Mouse (Mus musculus) cerebellum, adult 11-12 months (tissue): Measurements from ENCODE around the gene Zfp12.

ENCODE experiments used
- DNase-seq: peaks from one replicate; pipeline ENCODE4 v3.0.0; 2022

Gene Zfp12

DNA sequence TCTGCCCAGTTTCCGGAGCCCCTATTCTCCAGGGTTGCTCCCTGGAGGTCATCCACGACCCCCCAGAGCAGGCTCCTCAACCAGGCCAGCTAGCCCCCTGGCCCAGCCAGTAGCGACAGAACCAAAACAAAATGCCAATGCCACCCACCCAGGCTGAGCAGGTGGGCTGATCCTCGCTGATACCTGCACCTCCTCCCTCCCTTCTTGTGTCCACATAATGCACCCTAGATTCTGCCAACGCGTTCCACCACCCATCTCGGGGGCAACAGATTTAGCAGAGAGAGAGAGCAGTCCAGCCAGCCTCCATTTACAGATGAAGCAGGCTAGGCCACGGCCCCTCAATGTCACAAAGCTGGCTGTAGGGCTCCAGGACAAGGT lies 34.0 kb downstream of the Zfp12 start:
- DNase-seq: peak; percentile 57

DNA sequence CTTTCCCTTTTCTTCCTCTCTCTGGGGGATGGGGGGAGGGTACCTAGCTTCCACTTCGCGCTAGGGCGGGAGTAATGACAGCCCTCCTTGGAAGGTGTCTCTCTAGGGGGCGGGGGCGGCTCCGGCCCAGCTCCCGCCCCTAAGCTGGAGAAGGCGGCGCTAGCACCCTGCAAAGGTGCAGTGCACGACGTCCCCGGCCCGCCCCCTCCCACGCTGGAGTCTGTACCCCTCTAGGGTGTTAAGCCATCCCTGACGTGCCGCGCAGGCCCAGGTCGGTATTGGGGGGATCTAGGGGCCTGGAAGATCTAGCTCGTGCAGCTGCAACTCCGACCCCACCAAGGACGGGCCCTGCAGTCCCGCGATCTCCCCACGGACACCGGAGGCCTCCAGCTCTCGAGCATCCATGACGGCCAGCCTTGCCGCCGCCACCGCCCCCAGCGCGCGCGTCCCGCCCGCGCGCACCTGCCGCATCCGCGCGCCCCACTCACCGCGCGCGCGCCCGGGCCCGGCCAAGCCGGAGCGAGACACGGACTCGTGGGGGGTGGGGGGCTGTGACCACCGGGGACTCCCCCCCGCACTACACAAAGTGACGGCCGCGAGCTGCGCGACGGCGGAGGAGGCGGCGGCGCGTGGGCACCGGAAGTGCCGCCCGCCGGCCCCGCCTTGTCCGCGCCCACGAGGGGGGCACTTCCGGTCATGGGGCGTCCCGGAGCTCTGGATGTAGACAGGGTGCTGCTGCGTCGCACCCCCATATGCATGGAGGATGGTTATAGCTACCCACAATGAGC lies 34.6 kb downstream of the Zfp12 start, which contains the start of gene Zfp316:
Zfp316 (minus strand) TSS at position 660 of the 788 bp plus-strand sequence.
- DNase-seq: peak; percentile 81

- no peak for DNase-seq
These were observed 35.2 kb downstream of the Zfp12 start for GRCm38 (mm10) chr5:143270151-143270519.

GRCm38 (mm10) chr5:143271642-143272041 lies 36.7 kb downstream of the Zfp12 start:
- DNase-seq: no peak

- no peak for DNase-seq
These were observed 37.1 kb downstream of the Zfp12 start for GRCm38 (mm10) chr5:143272108-143272507.

DNA sequence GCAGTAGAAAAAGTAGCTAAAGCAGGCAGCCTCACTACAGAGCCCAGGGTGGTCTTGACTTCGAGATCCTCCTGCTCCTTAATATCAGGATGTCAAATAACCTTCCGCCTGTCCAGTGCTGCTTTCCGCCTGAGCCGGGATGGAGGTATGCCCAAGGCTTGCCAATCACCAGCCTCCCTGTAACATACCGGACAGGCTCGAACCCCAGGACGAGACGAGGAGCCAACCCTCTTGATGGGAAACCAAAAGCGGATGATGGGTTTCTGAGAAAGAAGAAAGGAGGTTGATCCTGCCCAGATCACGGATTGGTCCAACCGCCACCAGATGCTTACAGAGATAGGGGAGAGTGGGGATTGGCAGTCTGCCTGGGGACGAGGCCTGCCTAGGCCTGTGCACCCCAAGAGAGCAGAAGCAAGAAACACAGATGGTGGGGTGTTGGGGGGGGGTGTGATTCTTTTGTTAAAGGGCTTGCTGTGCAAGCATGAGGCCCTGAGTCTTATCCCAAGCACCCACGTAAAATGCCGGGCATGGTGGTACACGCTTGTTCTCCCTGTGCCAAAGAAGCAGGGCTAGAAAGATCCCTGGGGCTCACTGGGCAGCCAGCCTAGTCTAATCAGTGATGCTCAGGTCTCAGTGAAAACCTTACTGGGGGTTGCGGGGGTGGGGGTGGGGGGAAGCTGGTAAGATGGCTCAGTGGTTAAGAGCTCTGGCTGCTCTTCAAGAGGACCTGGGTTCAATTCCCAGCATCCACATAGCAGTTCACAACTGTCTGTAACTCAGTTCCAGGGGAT lies 37.8 kb downstream of the Zfp12 start:
- no peak for DNase-seq

DNA sequence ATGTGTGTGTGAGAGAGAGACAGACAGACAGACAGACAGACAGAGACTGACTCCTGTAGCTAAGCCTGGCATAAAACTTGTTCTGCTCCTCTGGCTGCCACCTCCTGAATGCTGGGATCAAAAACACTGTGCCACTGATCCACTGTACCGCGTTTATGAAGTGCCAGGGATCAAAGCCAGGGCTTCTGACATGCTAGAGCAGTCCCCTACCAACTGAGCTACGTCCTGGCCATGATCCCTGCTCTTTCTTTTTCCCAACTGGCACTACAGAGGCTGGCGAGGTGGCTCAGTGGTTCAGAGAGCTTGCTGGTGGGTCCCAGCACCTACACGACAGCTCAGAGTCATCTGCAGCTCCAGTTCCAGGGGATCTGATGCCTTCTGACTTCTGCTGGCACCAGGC lies 40.8 kb downstream of the Zfp12 start:
- no peak for DNase-seq

DNA sequence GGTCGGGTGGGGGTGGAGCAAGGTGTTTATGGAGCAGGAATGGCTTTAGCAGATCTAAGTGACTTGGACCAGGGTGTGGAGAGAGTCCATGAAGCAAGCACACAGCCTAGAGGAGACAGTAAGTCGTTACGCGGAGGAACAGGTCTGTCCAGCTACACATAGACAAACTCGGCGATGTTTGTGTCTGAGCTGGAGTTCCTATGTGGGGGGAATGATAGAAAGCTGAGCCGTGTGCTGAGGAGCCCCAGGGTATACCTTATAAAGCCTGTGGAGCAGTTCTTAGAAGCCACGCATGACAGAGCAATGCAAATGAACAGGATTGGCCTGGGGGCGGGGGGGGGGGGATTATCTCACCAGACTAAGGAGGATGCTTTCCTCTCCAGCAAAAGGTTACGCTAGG lies 44.3 kb downstream of the Zfp12 start:
- no peak for DNase-seq

GRCm38 (mm10) chr5:143284762-143285161 lies 49.8 kb downstream of the Zfp12 start:
- DNase-seq: no peak

GRCm38 (mm10) chr5:143287774-143288328 lies 52.9 kb downstream of the Zfp12 start:
- DNase-seq: peak; percentile 48

GRCm38 (mm10) chr5:143288378-143288911 lies 53.5 kb downstream of the Zfp12 start:
- DNase-seq: no peak

DNA sequence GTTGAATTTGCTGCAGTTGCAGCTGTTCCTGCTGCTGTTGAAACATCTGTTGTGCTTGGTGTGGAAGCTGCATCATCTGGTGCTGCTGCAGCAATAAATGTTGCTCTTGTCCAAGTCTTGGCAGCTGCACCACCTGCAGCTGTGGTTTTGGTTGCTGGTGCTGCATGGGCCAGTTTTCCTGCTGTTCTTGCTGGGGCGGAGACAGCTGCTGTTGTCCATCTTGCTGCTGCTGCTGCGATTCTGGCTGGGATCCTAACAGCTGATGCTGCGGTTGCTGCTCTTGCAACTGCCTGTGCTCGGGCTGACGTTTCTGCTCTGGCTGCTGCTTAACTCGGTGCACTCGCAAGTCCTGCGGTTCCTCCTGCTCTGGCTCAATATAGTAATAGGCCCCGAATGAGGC lies 54.3 kb downstream of the Zfp12 start:
- no peak for DNase-seq

DNA sequence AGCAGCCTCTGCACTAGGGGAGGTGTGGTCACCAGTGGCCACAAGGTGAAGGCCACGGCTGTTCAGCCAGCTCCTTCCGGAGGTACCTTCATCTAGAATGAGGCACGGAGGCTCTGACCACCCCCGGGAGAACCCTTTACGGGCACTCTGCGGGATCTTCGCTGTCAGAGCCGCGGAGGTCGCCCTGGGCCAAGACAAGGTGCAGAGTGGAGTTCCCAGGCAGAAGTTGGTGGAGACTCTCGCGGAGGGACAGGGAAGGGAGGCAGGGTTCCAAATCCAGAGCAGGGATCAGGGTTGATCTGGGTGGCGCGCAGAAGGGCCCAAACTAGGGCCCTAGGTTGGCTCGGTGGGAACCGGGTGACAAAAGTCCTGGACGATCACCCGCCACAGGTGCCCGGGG lies 57.9 kb downstream of the Zfp12 start:
- DNase-seq: no peak

GRCm38 (mm10) chr5:143293404-143293803 lies 58.4 kb downstream of the Zfp12 start, which contains the start of gene Zfp853:
Zfp853 (minus strand) TSS chr5:143293623.
- no peak for DNase-seq

GRCm38 (mm10) chr5:143294862-143295261 lies 59.9 kb downstream of the Zfp12 start:
- no peak for DNase-seq

DNA sequence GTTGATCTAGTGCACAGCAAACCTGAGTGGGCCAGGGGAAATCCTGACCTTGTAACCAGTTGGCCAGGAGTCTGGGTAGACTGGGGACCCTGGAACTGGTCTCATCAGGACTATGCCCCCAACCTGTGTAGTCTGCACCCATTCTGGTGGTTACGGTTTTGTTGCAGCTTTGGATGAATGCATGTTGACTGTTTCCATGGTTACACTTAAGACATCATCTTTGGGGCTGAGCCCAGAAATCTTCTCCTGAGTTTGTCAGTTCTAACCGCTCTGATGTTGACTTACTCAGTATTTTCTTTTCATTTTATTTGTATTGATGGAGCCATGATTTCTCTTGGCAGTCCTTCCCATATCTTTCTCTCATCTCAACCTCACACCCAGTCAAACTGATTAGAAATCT lies 60.4 kb downstream of the Zfp12 start:
- DNase-seq: no peak

GRCm38 (mm10) chr5:143297986-143298385 lies 63.0 kb downstream of the Zfp12 start:
- DNase-seq: no peak

- no peak for DNase-seq
These were observed 63.4 kb downstream of the Zfp12 start for GRCm38 (mm10) chr5:143298391-143298790.
